Mouse (Mus musculus): Measurements from ENCODE around the gene Ptms.

GRCm38 (mm10) chr6:124883351-124883750 lies 36.6 kb downstream of the Ptms start:
- no peak for TF ChIP-seq CTCF (IDR thresholded peaks at IDR 0.05; ENCODE audit: control insufficient read depth, insufficient read depth, low read length)
- TF ChIP-seq POLR2A (IDR thresholded peaks at IDR 0.05; ENCODE audit: borderline replicate concordance, control insufficient read depth, low read depth, low read length) = no peak
